In genomic region chr8:83723447-83724083, GRCm38 (mm10) we compare ENCODE assay signal across 19 mouse cellular contexts. TPM values are rescaled to one million over a fixed set of nuclear protein-coding genes. Genes with fewer than 3 reads are reported as not detected.
DNase-seq lines count a peak whose midpoint lies in the region; ATAC-seq lines count a peak whose summit lies in the region.
"Had no signal": no experiment of that assay in that cellular context is flagged by ENCODE, and none has a peak within 500 bp of the region (broad histone marks: within the 10 kb centered on the region; RNA-seq: fewer than 3 reads in every experiment).

No protein-coding gene starts in this region.

- H3K9ac ChIP-seq in limb, embryonic 15.5 days, result no peak overlapping the region
- H3K9ac ChIP-seq: embryonic facial prominence, embryonic 12.5 days; forebrain, embryonic 12.5 days; forebrain, postnatal 0 days; heart, embryonic 12.5 days; hindbrain, embryonic 14.5 days had no signal

- H3K36me3 ChIP-seq in limb, embryonic 15.5 days, result peaks cover 89% of the 10 kb centered on the region
- peaks cover 94% of the 10 kb centered on the region for H3K36me3 ChIP-seq in limb, embryonic 10.5 days

- intact Hi-C loops in left cerebral cortex, postnatal 36 days (cut with DNase I), result loop anchor here (10.0 kb wide), 1 partner anchor 231 kb away; the partner anchor contains the start of genes Asf1b and Gm10644

- H3K27me3 ChIP-seq in limb, embryonic 15.5 days, result no peaks in the 10 kb centered on the region
- H3K27me3 ChIP-seq in limb, embryonic 10.5 days (ENCODE audit: low read depth, poor library complexity, severe bottlenecking), result no peaks in the 10 kb centered on the region
- H3K27me3 ChIP-seq: CH12.LX; embryonic facial prominence, embryonic 12.5 days; forebrain, embryonic 12.5 days; heart, embryonic 12.5 days had no signal

- H3K4me1 ChIP-seq in limb, embryonic 15.5 days, result no peaks in the 10 kb centered on the region
- H3K4me1 ChIP-seq in limb, embryonic 10.5 days, result no peaks in the 10 kb centered on the region
- H3K4me1 ChIP-seq: embryonic facial prominence, embryonic 12.5 days; hindbrain, embryonic 10.5 days had no signal

- H3K4me2 ChIP-seq in limb, embryonic 15.5 days, result no peak overlapping the region
- H3K4me2 ChIP-seq: embryonic facial prominence, embryonic 12.5 days; forebrain, embryonic 12.5 days; heart, embryonic 12.5 days; hindbrain, embryonic 14.5 days had no signal

- ATAC-seq in limb, embryonic 15.5 days (ENCODE audit: insufficient number of reproducible peaks, low FRiP score, low TSS enrichment, low read depth), result no peak

- 0 out of 2 replicates have a peak overlapping the region, but pooled peaks have one; percentile 11 for H3K27ac ChIP-seq in limb, embryonic 15.5 days
- no peak overlapping the region for H3K27ac ChIP-seq in limb, embryonic 10.5 days
- H3K27ac ChIP-seq: embryonic facial prominence, embryonic 12.5 days; forebrain, embryonic 12.5 days; hindbrain, embryonic 10.5 days; hindbrain, embryonic 14.5 days had no signal

- no peak overlapping the region for H3K4me3 ChIP-seq in limb, embryonic 15.5 days
- H3K4me3 ChIP-seq in limb, embryonic 10.5 days, result no peak overlapping the region
- H3K4me3 ChIP-seq: embryonic facial prominence, embryonic 12.5 days; forebrain, embryonic 12.5 days; heart, embryonic 12.5 days; hindbrain, embryonic 10.5 days had no signal

- 85% methylated on average over 11 of the region's 11 CpGs for WGBS in limb, embryonic 15.5 days
- WGBS in limb, embryonic 10.5 days, result 88% methylated on average over 11 of the region's 11 CpGs

- peak; percentile 37 to 51 for DNase-seq in adrenal gland, adult (ENCODE audit: inconsistent age in 2 of 2, low spot score in 1 of 2)
- DNase-seq in adrenal gland, adult 18-20 months (ENCODE audit: low spot score in 2 of 2), result no peak
- no peak for DNase-seq in limb, embryonic 10.5 days (ENCODE audit: low spot score)
- DNase-seq in 416B (ENCODE audit: low read depth), result peak; percentile 21
- peak; percentile 25 for DNase-seq in naive thymus-derived CD4-positive, alpha-beta T cell, adult 2 months (ENCODE audit: low read depth)
- no peak for DNase-seq in left cerebral cortex, postnatal 36 days (ENCODE audit: low spot score in 2 of 2)
- DNase-seq: adrenal gland, postnatal 10 days; cerebellum, adult 11 months; cerebellum, adult 8-10 months; cerebellum, postnatal 25 days; forebrain, postnatal 0 days; gastrocnemius, postnatal 10 days had no signal

- no peaks in the 10 kb centered on the region for H3K9me3 ChIP-seq in limb, embryonic 15.5 days
- H3K9me3 ChIP-seq in limb, embryonic 10.5 days (replicated peaks), result no peaks in the 10 kb centered on the region
- H3K9me3 ChIP-seq: embryonic facial prominence, embryonic 12.5 days; forebrain, embryonic 12.5 days; heart, embryonic 12.5 days; hindbrain, embryonic 10.5 days had no signal

RNA-seq across cellular contexts. Expression of gene Ddx39, which starts 8.6 kb away (rescaled TPM):
- total RNA-seq in adrenal gland, adult 18-20 months (2021), result 10 to 100 TPM; 17.5 to 20.5 TPM
- 126 and 127 TPM in 2 replicates for polyA plus RNA-seq in limb, embryonic 15.5 days (2015; fragmentation: Nextera tagmentation; extraction: Ambion mirVana)
- polyA plus RNA-seq in limb, embryonic 10.5 days (2016; fragmentation: Nextera tagmentation; extraction: Ambion mirVana), result 295 and 349 TPM in 2 replicates
- 10 to 100 TPM; 15.4 to 18.6 TPM for total RNA-seq in left cerebral cortex, postnatal 36 days (2021)

RNA-seq across cellular contexts. Expression of gene Adgre5, which starts 17.6 kb away (rescaled TPM):
- total RNA-seq in adrenal gland, adult 18-20 months (2021), result 10 to 100 TPM; 23.4 to 35.3 TPM
- polyA plus RNA-seq in limb, embryonic 15.5 days (2015; fragmentation: Nextera tagmentation; extraction: Ambion mirVana), result 46.1 and 52.6 TPM in 2 replicates
- 15.6 and 25.8 TPM in 2 replicates for polyA plus RNA-seq in limb, embryonic 10.5 days (2016; fragmentation: Nextera tagmentation; extraction: Ambion mirVana)
- 10 to 100 TPM in 1 of 2 experiments, 1 to 10 TPM in 1; 6.0 to 10.8 TPM for total RNA-seq in left cerebral cortex, postnatal 36 days (2021)

RNA-seq across cellular contexts. Expression of gene Pkn1, which starts 24.6 kb away (rescaled TPM):
- 100 to 1,000 TPM; 124 to 126 TPM for total RNA-seq in adrenal gland, adult 18-20 months (2021)
- polyA plus RNA-seq in limb, embryonic 15.5 days (2015; fragmentation: Nextera tagmentation; extraction: Ambion mirVana), result 19.6 and 20.0 TPM in 2 replicates
- 38.6 and 41.4 TPM in 2 replicates for polyA plus RNA-seq in limb, embryonic 10.5 days (2016; fragmentation: Nextera tagmentation; extraction: Ambion mirVana)
- 10 to 100 TPM; 52.9 to 65.1 TPM for total RNA-seq in left cerebral cortex, postnatal 36 days (2021)

RNA-seq across cellular contexts. Expression of gene Ptger1, which starts 57.1 kb away (rescaled TPM):
- under 1 TPM; 0.45 to 0.99 TPM for total RNA-seq in adrenal gland, adult 18-20 months (2021)
- polyA plus RNA-seq in limb, embryonic 15.5 days (2015; fragmentation: Nextera tagmentation; extraction: Ambion mirVana), result 0.95 and 1.1 TPM in 2 replicates
- 0.64 TPM in 2 replicates for polyA plus RNA-seq in limb, embryonic 10.5 days (2016; fragmentation: Nextera tagmentation; extraction: Ambion mirVana)
- 1 to 10 TPM; 1.1 to 1.2 TPM for total RNA-seq in left cerebral cortex, postnatal 36 days (2021)

Comparison
In these comparisons a context has a peak if more than half of its experiments do, and no peak if none do; other contexts are left out.
1. DNase-seq: peak in adrenal gland, adult (2 of 2), 416B (single experiment) and naive thymus-derived CD4-positive, alpha-beta T cell, adult 2 months (single experiment); none in adrenal gland, adult 18-20 months (0 of 2), limb, embryonic 10.5 days (single experiment) and left cerebral cortex, postnatal 36 days (0 of 2).